Mouse (Mus musculus) heart, embryonic 11.5 days (tissue): ENCODE measurements at regions not wholly inside any gene's neighbourhood (a gene's known extent, or its start where the extent isn't known, plus 50 kb on each side); places are given as distances from the start of the nearest gene placed in this dataset.

Experiments
- ATAC-seq: fragments of 200-750 bp; cut with Nextera tagmentation; replicated peaks from 2 replicates; pipeline ENCODE4 v1.8.0; 2017; ENCODE audit warnings: moderate library complexity; ENCODE audit not compliant: insufficient number of reproducible peaks, low FRiP score, low TSS enrichment
- H3K27ac ChIP-seq: fragments of 300-500 bp; sonication (generic); 2 replicates; pipeline ENCODE4 v1.5.1; 2014; ENCODE audit warnings: mild to moderate bottlenecking, low read depth, low read length
- H3K27me3 ChIP-seq: fragments of 300-500 bp; sonication (generic); 2 replicates; pipeline ENCODE4 v1.6.1; 2014; ENCODE audit warnings: mild to moderate bottlenecking, low read length, mixed read lengths; ENCODE audit not compliant: control insufficient read depth, insufficient read depth
- H3K36me3 ChIP-seq: fragments of 300-500 bp; sonication (generic); 2 replicates; pipeline ENCODE4 v1.6.1; 2014; ENCODE audit warnings: mild to moderate bottlenecking, low read length, moderate library complexity, mixed read lengths; ENCODE audit not compliant: control insufficient read depth, insufficient read depth
- H3K4me1 ChIP-seq: fragments of 300-500 bp; sonication (generic); 2 replicates; pipeline ENCODE4 v1.6.1; 2014; ENCODE audit warnings: low read length; ENCODE audit not compliant: control insufficient read depth, insufficient read depth
- H3K4me2 ChIP-seq: fragments of 300-500 bp; sonication (generic); 2 replicates; pipeline ENCODE4 v1.6.1; 2014; ENCODE audit warnings: mild to moderate bottlenecking, moderate library complexity
- H3K4me3 ChIP-seq: fragments of 300-500 bp; sonication (generic); 2 replicates; pipeline ENCODE4 v1.5.1; 2014; ENCODE audit warnings: low read depth, low read length
- H3K9ac ChIP-seq: fragments of 300-500 bp; sonication (generic); 2 replicates; pipeline ENCODE4 v1.6.1; 2014; ENCODE audit warnings: mild to moderate bottlenecking, low read depth, low read length, moderate library complexity
- H3K9me3 ChIP-seq: fragments of 300-500 bp; sonication (generic); replicated peaks from 2 replicates; pipeline ENCODE4 v1.6.1; 2016; ENCODE audit warnings: low read length; ENCODE audit not compliant: control insufficient read depth
- whole genome bisulfite sequencing: fragments of 180-500 bp; shearing (Covaris S2); extraction: QIAGEN DNeasy Blood & Tissue Kit; methylation state at CpG from one replicate; pipeline ENCODE4 v1.1.7; 2014; ENCODE audit not compliant: insufficient replicate concordance; 5-methylcytosine and 5-hydroxymethylcytosine counted together

DNA sequence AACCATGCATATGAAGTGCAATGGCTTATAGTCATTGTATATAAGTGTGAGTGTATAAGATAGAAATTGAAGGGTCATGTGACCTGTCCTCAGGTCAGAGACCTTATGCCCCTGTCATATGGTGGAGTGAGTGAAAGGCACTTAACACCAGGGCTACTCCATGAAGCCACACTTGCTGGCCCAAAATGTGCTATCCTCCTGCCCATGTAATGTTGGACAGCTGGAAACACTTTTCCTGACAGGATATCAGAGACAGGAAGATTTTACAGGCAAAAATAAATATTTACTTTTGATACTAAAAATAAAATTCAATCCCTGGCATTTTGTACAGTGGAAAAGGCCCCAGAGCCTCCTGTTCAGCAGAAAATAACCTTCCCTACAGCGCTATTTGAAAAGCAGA is 94.1 kb upstream of the Pja2 start:
- H3K9me3 ChIP-seq = no peaks in the 10 kb centered on the region
- WGBS = 80% methylated on average over 1 of the region's 1 CpGs
- H3K27ac ChIP-seq = no peak overlapping the region

DNA sequence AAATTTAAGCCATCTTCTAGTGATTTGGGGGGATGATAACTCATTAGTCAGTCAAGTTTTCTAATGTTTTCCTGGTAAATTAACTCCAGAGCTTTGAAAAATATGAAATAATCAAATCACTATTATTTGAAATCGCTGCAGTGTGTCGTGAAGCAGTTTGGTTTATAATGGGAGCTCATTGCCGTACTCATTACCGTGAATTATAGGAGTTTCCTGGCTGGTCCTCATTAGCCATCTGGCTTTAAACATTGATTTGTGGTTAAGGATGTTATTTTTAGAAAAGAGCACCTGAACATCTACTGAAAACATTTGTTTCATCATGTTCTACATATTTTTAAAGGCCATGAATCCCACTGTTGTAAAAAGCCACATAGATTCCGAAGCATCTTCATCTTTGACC is 94.8 kb upstream of the Pja2 start:
- Histone ChIP-seq H3K4me2 (no peak overlapping the region), H3K27ac (no peak overlapping the region), H3K9me3 (no peaks in the 10 kb centered on the region), H3K4me1 (peaks cover 2% of the 10 kb centered on the region; the same call in 1 of the 2 replicates), H3K9ac (no peak overlapping the region), H3K27me3 (no peaks in the 10 kb centered on the region), H3K36me3 (no peaks in the 10 kb centered on the region), H3K4me3 (no peak overlapping the region)
- no peak for ATAC-seq
- WGBS = 82% methylated on average over 5 of the region's 5 CpGs

More for the DNA sequence above, 94.1 kb upstream of the Pja2 start:
- H3K4me1 ChIP-seq = no peaks in the 10 kb centered on the region
- H3K36me3 ChIP-seq = no peaks in the 10 kb centered on the region
- no peak overlapping the region for H3K4me2 ChIP-seq
- ATAC-seq = no peak
- no peak overlapping the region for H3K9ac ChIP-seq
- H3K27me3 ChIP-seq = no peaks in the 10 kb centered on the region
- H3K4me3 ChIP-seq = no peak overlapping the region

DNA sequence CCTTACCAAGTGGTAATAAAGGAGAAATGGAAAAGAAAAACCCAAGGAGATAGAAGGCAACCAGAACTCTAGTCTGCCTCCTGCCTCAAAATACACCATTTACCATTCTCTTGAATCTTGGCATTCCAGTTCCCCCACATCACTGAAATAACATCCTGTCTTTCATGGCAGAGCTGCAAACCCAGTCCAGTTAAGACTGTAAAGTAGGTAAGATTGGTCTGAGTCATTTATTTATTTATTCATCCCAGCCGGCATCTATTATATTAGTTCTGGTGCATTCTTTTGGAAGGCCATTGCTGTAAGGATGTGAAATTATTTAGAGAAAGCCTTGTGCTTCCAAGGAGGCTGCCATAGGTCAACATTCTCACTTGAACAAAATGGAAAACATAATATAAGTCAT is 107.9 kb upstream of the Pja2 start:
- no peak overlapping the region for H3K4me3 ChIP-seq
- no peak overlapping the region for H3K27ac ChIP-seq
- H3K4me1 ChIP-seq = no peaks in the 10 kb centered on the region
- no peaks in the 10 kb centered on the region for H3K9me3 ChIP-seq
- H3K4me2 ChIP-seq = no peak overlapping the region
- WGBS = 62% methylated on average over 1 of the region's 1 CpGs
- no peak overlapping the region for H3K9ac ChIP-seq
- no peaks in the 10 kb centered on the region for H3K27me3 ChIP-seq
- no peaks in the 10 kb centered on the region for H3K36me3 ChIP-seq
- ATAC-seq = no peak

DNA sequence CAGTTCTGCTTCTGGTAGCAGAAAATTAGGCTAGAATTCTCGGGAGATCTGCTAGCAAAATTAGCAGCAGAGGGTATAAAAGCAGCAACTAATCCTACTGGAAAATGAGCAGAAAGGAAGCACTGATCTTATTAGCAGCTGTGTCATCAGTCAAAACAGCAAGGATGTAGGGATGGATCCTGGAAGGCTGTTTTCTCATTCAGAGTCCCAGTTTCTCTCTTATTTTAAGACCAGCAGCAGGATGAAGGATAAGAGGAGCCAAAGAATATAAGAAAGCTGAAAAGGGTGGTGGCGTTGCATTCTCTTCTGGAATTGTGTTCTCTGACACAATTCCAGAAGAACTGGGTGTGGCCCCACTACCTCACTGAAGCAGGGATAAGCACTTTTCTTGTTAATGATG is 123.0 kb upstream of the Pja2 start:
- WGBS = 60% methylated on average over 2 of the region's 2 CpGs
- H3K9ac ChIP-seq = no peak overlapping the region
- no peaks in the 10 kb centered on the region for H3K36me3 ChIP-seq
- no peak overlapping the region for H3K27ac ChIP-seq
- H3K4me3 ChIP-seq = no peak overlapping the region
- no peak overlapping the region for H3K4me2 ChIP-seq
- H3K4me1 ChIP-seq = no peaks in the 10 kb centered on the region
- no peaks in the 10 kb centered on the region for H3K9me3 ChIP-seq
- no peak for ATAC-seq
- no peaks in the 10 kb centered on the region for H3K27me3 ChIP-seq

DNA sequence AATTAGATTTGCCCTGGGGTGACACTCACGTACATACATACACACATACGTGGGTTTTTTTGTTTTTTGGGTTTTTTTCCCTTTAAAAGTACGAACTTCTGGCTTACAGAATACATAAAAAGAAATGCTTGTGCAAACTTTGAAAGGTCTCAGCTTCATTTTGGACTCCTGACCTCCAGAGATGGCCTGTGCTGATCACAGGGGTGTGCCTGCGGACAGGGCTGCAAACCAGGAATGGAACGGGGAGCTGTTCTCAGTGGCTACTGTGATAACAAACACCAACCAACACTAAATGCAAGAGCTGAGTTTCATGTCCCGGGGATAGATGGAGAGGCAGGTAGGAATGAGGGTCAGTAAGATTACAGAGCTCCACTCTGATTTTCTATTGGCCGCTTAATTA is 134.3 kb upstream of the Man2a1 start:
- ATAC-seq = no peak
- Histone ChIP-seq H3K4me1 (no peaks in the 10 kb centered on the region), H3K27ac (no peak overlapping the region), H3K9me3 (no peaks in the 10 kb centered on the region), H3K4me3 (no peak overlapping the region), H3K27me3 (no peaks in the 10 kb centered on the region), H3K36me3 (no peaks in the 10 kb centered on the region), H3K4me2 (no peak overlapping the region), H3K9ac (no peak overlapping the region)
- WGBS = 66% methylated on average over 7 of the region's 7 CpGs

DNA sequence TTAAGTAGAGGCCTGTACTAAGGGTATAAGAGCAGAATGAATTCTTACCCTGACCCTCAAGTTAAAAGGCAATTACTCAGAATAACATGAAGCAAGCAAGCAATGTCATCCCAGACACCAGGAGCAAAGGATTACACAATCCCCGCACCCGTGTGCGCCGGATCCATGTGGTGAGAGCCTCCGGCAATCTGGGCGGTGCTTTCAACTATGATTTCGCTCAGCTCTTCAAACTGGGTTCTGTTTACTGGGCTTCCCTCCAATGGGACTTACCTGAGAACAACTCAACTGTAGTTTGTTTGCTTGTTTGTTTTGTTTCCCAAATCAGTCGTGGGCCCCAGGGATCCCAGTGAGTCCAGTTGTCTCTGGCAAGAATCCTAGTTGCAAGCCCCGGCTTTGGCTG is 133.8 kb upstream of the Man2a1 start:
- H3K27me3 ChIP-seq = no peaks in the 10 kb centered on the region
- no peak overlapping the region for H3K4me3 ChIP-seq
- no peak overlapping the region for H3K9ac ChIP-seq
- WGBS = 69% methylated on average over 9 of the region's 9 CpGs
- H3K4me2 ChIP-seq = no peak overlapping the region
- H3K27ac ChIP-seq = no peak overlapping the region
- H3K9me3 ChIP-seq = no peaks in the 10 kb centered on the region
- H3K4me1 ChIP-seq = no peaks in the 10 kb centered on the region
- no peaks in the 10 kb centered on the region for H3K36me3 ChIP-seq
- ATAC-seq = no peak

DNA sequence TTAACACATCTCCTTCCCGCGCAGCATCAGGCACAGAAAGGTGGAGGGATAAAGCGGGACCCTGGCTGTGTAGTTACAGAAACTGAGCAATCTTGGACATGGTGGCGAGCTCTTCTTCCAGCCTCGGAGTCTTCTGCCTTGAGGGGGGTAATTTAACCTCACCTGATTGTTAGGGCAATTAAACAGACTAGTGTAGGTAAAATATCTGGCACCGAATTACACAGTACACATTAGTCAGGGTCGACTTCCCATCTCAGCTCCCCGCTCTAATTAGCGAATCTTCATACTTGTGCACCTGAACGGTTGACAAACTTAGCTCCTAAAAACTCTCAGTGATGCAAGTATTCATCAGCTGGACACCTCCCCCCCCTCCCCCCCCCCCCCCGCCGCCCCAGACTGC is 133.2 kb upstream of the Man2a1 start:
- H3K36me3 ChIP-seq = no peaks in the 10 kb centered on the region
- H3K4me3 ChIP-seq = no peak overlapping the region
- H3K4me1 ChIP-seq = no peaks in the 10 kb centered on the region
- WGBS = 73% methylated on average over 10 of the region's 12 CpGs
- no peaks in the 10 kb centered on the region for H3K27me3 ChIP-seq
- no peak overlapping the region for H3K27ac ChIP-seq
- no peak for ATAC-seq
- no peak overlapping the region for H3K4me2 ChIP-seq
- H3K9me3 ChIP-seq = no peaks in the 10 kb centered on the region
- no peak overlapping the region for H3K9ac ChIP-seq

DNA sequence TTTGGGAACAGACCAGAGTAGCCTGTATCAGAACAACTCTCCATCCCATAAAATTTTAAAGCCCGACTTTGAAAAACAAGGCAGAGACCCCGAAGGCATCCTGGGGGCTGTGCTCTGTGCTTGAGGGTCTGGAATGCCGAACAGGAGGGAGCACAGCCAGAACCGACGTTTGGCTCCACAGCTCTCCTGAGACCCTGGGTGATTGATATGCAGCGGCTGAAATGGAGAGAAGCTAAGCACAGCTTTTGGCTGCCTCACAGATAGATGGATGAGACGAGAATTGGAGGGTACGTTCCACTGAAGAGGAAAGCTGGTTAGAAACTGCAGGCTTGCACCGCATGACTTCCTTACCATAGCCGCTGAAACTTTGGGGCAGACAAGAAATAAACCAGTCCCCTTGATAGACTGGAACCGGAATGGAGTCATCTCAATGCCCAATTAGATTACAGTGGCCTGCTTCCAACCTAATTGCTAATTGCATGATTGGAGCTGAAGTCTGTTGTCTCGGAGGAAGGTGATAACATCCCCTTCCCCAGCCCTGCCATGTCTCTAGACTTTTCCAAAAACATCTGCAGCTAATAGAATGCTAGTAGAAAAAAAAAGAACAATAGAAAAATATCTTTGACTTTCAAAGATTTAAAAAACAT is 130.7 kb upstream of the Man2a1 start:
- WGBS = 29% methylated on average over 12 of the region's 12 CpGs
- Histone ChIP-seq H3K9ac (no peak overlapping the region), H3K9me3 (no peaks in the 10 kb centered on the region), H3K4me1 (no peaks in the 10 kb centered on the region), H3K4me2 (peak overlapping the region; percentile 41), H3K27me3 (no peaks in the 10 kb centered on the region), H3K4me3 (no peak overlapping the region), H3K27ac (no peak overlapping the region), H3K36me3 (no peaks in the 10 kb centered on the region)
- no peak for ATAC-seq

DNA sequence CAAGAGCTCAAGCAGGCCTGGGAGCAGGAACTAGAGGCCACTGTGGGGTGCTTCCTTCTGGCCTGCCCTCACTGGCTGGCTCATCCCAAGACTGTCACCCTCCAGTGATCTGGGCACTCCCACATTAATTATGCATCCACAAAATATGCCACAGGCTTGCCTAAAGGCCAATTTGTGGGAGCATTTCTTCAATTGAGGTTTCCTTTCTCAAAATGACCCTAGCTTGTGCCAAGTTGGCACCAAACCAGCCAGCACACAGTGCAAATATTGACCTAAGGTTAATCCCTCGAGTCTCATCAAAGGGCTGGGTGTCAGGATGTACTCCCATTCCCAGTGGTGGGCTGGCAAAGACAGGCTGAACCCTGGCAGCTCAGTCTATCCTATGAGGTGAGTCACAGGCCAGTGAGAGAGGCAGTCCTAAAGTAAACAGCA is 119.9 kb upstream of the Man2a1 start:
- no peak for ATAC-seq
- 9% methylated on average over 1 of the region's 1 CpGs for WGBS
- H3K4me1 ChIP-seq = no peaks in the 10 kb centered on the region

More for the DNA sequence above, 119.9 kb upstream of the Man2a1 start:
- no peaks in the 10 kb centered on the region for H3K9me3 ChIP-seq
- no peak overlapping the region for H3K27ac ChIP-seq
- H3K4me2 ChIP-seq = no peak overlapping the region
- no peak overlapping the region for H3K9ac ChIP-seq
- H3K36me3 ChIP-seq = no peaks in the 10 kb centered on the region
- H3K27me3 ChIP-seq = no peaks in the 10 kb centered on the region
- H3K4me3 ChIP-seq = no peak overlapping the region
